Mouse (Mus musculus): ENCODE measurements around the gene Nploc4. TPM values are rescaled to one million over a fixed set of nuclear protein-coding genes. Genes with fewer than 3 reads are reported as not detected.
A peak's percentile ranks its signal among the peaks of the same experiment; 100 is the strongest.
"Not testable (repeated sequence)": the region's sequence is repeated elsewhere in the genome, so short reads cannot be mapped to it uniquely, and the experiment has no call there.

The Nploc4 gene
- total RNA-seq, 2 experiments from 2014 or later, result 67.8 to 71.3 TPM

DNA sequence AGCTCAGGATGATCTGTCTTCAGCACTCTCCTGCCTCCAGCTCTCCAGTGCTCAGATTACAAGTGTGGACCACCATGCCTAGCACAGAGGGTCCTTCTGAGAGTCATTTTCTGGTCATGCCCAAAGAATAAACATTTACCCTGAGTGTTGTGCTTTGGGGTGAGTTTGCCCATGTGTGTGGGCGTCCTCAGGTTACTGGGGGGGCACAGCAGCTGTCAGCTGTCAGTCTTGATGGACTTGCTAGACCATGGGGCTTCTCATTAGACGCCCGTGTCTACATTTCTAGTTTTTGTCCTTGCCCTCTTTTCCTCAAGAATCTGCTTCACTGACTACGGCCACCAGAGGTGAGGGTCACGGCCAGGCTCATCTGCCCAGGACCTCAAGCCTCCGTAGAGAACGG is 9.7 kb upstream of the Nploc4 start:
- intact Hi-C loops (cut with DNase I), result no loop called here

DNA sequence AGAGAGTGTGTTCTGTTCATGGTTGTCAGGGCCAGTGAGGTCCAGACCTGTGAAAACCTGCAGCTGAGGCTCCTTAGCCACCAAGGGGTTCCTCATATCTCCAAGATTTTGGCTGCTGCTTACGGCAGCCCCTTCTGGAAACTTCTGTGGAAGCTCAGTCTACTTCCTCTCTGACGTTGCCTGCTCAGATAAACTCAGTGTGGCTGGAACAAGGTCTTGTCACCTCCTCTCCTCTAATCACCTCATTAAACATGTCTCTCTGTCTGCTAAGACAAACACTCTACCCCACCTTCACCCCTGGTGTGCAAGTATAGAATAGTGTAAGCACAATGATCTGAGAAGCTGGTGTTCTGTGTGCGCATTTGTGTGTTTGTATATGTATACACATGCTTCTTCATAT is 8.0 kb upstream of the Nploc4 start:
- DNase-seq (ENCODE audit: low spot score in 2 of 2), result no peak
- intact Hi-C loops (cut with DNase I), result no loop called here

More for the DNA sequence above, 9.7 kb upstream of the Nploc4 start:
- DNase-seq (ENCODE audit: low spot score in 2 of 2), result no peak

DNA sequence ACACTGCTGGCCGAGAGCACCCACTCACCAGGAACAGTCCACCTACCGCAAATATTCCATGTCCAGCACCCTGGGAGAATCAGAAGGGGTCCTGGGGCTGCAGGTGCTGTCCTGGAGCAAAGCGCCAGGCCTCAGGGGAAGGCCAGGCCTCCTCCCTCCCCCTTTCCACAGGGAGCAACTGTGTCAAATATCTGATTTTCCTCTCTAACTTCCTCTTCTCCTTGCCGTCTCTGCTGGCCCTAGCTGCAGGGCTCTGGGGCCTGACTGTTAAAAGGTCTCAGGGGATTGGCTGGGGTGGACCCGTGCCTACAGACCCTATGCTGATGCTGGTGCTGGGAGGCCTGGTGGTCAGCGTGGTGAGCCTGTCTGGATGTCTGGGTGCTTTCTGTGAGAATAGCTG is 6.6 kb upstream of the Nploc4 start:
- intact Hi-C loops (cut with DNase I), result no loop called here
- DNase-seq (ENCODE audit: low spot score in 2 of 2), result no peak

DNA sequence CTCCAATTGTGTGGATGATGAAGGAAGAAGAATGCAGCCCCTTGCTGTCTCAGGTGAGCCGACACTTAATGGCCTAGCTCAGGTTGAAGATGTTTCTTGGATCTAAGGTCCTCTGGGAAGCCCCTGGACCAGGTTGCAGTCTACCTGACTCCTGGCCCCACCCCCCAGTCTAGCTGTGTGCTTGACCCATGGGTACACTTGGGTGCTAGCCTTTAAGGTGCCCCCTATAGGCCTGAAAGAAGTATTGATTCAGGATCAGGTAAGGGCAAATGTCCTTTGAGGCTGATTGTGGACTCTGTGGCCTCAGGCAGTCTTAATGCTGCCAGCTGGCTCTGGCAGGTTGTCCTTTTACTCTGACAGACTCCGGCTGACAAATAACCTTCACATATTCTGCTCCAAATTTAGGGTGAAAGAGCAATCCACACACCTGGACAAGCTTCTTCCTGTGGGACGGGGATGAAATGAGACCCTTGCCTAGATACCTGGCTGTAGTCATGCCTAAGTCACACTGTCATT is 5.3 kb upstream of the Nploc4 start:
- intact Hi-C loops (cut with DNase I), result no loop called here

DNA sequence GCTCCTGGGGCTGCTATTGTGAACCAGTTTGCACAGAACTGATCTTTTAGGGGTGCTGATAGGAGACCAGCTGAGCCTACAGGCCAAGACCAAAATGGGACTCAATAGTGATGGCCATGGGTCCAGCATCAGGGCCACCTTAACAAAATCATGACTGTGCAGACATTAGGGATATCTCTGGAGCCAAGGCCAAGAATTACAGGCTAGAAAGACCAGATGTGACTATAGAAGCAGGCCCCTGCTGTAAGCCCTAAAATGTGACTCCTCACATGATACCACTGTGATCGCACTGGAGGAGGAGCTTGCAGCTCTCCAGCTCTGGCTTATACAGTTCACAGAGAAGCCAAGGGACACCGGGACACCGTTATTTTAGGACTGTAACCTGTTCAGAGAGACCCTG is 4.8 kb upstream of the Nploc4 start, which contains the start of gene Tspan10:
TSS of gene Tspan10 (plus strand) at position 301 of the 400 bp plus-strand sequence.
- intact Hi-C loops (cut with DNase I), result no loop called here
- DNase-seq (ENCODE audit: low spot score in 2 of 2), result no peak

More for the DNA sequence above, 5.3 kb upstream of the Nploc4 start:
- no peak for DNase-seq (ENCODE audit: low spot score in 2 of 2)

DNA sequence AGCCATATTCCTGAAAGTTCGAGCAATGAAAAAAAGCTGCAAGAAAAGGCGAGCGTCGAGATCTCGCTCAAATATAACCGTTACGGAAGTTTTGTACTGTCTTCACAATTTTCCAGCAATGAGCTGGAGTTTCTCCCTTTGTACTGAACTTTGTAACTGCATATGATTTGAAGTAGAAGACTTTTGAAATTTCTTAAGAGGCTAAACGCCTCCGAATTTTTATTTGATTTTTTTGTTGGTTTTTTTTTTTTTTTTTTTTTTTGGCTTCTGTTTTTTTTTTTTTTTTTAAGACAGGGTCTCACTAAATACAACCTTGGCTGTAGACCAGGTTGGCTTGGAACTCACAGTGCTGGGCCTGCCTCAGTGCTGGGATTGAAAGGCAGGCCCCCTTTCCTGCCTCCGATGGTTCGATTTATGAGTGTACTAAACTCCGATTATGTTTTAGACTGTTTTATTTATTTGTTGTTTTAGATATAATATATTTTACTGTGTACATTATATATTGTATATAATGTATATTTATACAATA is 413 bp upstream of the Nploc4 start:
- intact Hi-C loops (cut with DNase I), result no loop called here
- no peak for DNase-seq (ENCODE audit: low spot score in 2 of 2)

DNA sequence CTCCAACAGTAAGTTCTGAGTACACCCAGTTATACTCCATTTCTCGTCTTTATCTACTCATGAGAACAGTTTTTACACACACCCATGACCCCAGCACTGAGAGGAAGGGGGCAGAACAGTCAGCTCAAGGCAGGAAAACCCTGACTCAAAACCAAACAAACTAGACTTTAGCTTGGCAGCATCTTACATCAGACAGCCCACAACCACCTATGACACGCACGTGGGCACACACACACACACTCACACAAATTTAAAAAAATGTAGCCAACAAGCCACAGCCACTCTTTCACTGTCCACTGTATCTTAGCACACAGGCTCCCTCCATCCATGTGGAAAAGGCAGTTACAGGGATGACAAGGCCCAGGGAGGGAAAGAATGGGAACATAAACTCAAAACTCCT is 10.8 kb downstream of the Nploc4 start:
- no peak for DNase-seq (ENCODE audit: low spot score in 2 of 2)
- intact Hi-C loops (cut with DNase I), result no loop called here

DNA sequence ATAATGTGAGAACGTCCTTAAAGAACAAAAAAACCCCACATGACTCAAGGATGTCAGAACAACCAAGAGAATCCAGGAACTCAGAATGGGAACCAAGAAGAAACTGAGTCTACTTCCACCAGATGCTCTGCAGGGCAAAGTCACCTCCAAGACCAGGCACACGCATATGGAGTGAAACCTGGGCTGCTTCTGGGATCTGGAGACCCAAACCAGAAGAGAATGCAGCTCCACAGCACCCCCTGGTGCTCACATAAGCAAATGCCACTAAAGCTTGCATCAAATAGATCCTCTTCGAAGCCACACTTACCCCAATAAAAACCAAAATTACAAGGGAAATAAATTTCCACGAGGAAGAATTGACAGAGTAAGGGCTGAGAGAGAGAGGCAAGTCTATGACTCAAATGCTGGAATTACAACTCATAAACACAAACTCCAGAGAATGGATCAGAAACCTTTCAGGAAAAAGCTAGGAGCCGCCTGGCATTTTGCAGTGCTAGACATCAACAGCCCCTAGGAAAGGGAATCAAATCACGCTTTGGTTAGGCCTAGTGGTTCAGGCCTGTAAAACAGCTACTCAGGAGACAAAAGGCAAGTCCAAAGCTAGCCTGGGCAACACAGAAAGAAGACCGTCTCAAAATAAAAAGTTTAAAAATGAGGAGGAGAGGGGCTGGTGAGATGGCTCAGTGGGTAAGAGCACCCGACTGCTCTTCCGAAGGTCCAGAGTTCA is 13.8 kb downstream of the Nploc4 start:
- peak; percentile 59 to 74 for DNase-seq (ENCODE audit: low spot score in 2 of 2)
- intact Hi-C loops (cut with DNase I), result no loop called here

DNA sequence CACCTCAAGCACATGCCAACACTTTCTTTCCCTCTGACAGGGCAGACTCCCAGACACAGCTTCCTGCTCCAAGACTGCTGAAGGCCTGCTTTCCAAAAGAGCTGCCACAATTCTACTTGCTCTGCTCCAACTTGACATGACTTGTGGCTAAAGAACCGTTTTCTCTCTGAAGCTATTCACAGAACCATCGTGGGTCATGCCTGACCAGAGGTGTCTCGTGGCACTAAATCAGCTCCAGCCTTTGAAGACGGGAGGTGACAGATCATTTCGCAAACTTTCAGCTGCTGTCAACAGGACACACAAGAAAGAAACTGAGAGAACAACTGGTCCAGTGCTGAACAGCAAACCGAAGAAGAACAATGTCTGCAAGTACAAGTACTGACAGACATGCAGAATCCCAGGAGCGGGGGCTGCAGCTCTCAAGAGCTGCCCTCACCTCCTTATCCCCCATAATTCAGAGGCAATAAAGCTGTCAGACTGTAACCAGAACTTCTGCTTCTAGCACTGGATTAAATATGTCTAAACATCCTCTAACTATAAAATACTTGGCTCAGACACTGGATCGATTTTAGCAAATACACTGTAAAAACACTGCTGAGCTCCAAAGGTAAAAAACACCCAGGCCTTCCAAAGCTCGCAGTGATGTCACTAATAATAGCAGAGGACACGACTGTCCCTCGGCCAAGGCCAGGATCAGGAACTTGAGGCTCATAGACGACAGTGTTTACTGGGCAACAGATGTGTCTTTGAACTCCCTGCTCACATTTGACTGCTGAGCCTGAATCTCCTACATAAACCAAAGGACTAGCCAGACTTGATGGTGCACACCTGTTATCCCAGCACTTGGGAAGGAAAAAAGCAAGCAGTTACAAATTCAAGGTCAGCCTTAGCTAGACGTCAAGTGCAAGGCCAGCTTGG is 14.6 kb downstream of the Nploc4 start:
- intact Hi-C loops (cut with DNase I), result no loop called here
- no peak for DNase-seq (ENCODE audit: low spot score in 2 of 2)

DNA sequence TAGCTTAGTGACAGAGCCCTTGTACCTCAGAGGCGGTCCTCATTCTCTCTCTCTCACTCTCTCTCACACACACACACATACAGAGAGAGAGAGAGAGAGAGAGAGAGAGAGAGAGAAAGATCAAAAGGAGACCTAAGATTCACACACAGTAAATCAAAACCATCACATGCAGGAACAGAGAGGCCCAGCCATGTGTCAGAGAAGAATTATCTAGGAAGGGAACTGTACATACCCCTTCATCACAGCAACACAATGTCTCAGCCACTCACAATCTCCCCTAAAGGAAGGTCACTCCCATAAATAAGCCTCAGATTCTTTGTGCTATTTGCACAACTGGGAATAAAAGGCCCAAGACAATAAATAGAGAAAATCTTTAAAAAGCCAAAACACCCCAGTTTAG is 18.9 kb downstream of the Nploc4 start:
- DNase-seq (ENCODE audit: low spot score in 2 of 2), result no peak
- intact Hi-C loops (cut with DNase I), result no loop called here

DNA sequence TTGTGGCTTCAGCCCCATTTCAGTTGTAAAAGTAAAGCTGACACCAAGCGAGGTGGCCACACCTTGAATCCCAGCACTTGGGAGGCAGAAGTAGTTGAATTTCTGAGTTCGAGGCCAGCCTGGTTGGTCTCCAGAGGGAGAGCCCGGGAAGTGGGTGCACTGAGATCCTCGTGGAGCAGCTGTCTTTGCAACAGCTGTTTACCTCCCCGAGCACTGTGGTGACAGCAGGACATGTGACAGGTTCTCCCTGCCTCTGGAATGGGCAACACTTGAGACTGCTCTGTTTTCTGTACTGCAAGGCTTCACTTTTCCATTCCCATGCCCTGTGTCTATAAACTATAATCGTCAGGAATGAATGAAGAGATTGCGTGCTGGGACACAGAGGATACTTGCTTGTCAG is 19.7 kb downstream of the Nploc4 start:
- intact Hi-C loops (cut with DNase I), result no loop called here
- DNase-seq (ENCODE audit: low spot score in 2 of 2), result no peak

DNA sequence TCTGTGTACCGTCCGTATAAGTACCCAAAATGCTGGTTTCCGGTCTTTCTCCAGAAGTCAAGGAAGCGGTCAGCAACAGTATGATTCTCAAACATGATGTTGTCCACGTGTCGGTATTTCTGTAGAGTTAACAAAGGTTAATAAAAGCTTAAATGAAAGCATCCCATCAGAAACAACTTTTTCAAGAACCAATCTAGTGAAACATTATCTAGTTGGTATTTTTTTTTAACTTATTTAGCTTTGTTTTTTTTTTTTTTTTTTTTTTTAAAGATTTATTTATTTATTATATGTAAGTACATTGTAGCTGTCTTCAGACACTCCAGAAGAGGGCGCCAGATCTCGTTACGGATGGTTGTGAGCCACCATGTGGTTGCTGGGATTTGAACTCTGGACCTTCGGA is 23.9 kb downstream of the Nploc4 start:
- DNase-seq (ENCODE audit: low spot score in 2 of 2), result not testable (repeated sequence)
- intact Hi-C loops (cut with DNase I), result loop anchor here (2.0 kb wide), 1 partner anchor 17 kb away; no protein-coding TSS in a partner anchor

DNA sequence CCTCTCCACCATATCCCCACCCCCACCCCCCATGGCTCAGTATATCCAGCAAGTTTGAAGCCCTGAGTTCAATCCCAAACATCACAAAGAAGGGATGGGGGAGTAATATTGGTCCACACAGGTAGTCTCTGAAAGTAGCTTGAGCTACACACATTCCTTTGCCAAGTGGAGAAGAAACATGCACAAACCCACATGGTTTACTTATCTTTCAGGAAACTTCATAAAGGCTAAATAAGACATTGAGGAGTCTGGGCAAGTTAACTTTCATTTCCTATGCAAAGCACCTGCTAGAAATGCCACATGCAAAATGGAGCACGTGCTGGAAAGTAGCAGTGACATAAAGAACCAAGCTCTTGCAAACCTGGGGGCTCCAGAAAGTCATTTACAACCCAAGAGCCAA is 31.1 kb downstream of the Nploc4 start:
- DNase-seq (ENCODE audit: low spot score in 2 of 2), result no peak
- intact Hi-C loops (cut with DNase I), result no loop called here

DNA sequence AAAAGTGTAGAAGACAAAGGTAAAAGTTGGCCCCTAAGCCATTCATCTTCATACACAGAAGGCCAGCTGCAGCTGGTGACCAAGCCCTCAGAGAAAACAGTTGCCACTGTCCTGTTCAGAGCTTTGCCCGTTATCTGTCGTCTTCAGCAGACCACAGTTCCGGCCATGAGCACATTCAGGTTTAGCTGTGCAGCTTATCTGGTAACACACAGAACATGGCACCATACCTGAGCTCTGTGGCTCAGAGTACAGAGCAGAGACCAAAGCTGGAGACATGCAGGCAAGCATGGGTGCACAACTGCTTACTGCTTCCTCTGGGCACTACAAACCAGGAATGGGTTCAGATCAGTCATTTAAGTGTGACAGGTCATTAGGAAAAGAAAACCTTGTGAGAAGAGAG is 31.6 kb downstream of the Nploc4 start:
- DNase-seq (ENCODE audit: low spot score in 2 of 2), result no peak
- intact Hi-C loops (cut with DNase I), result no loop called here

DNA sequence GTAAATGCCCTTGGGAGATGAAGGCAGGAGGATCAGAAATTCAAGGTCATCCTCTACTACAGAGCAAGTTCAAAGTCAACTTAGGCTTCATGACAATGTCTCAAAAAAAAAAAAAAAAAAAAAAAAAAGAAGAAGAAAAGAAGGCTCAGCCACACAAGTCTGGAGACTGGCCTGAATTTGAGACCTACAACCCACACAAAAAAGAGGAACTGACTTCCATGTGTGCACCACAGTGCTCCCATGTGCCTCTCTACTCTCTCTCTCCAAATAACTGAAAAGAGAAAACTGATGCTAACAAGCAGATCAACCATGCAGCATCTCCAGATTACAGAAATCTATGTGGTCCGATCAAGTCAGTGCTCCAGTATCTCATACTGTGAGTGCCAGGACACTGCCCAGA is 32.7 kb downstream of the Nploc4 start:
- intact Hi-C loops (cut with DNase I), result no loop called here
- no peak for DNase-seq (ENCODE audit: low spot score in 2 of 2)

DNA sequence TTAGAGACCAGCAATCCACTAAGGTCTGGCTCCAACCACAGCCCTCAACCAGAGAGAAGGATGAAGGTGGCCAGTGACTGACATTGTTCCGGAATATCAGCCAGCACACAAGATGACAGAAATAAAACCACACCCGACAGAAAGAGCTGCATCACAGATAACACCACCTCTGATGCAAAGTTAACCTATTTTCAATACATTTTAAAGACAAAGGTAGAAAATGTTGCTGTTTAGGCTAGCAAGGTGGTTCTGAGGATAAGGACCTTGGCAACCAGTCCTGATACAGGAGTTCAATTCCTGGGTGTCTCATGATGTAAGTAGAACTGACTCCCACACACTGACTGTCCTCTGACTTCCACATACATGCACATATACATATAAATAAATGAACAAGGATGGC is 38.2 kb downstream of the Nploc4 start:
- no peak for DNase-seq (ENCODE audit: low spot score in 2 of 2)
- intact Hi-C loops (cut with DNase I), result no loop called here

DNA sequence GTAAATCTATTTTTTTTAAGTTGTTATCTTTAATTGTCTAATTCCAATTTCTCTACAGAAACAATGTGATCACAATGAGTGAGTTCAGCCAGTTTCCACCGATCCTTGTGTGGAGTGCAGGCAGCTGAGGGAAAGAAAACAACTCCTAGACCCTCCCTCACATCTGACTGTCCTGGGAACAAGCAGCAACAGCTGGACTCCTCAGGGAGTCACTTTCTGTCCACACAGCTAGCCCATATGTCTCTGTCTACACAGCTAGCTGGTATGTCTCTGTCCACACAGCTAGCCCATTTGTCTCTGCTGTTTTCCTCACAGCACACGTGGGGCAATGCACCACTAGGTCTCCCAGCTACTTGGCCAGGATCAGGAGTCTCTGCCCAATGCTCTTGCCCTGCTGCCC is 39.9 kb downstream of the Nploc4 start:
- intact Hi-C loops (cut with DNase I), result no loop called here
- DNase-seq (ENCODE audit: low spot score in 2 of 2), result no peak

DNA sequence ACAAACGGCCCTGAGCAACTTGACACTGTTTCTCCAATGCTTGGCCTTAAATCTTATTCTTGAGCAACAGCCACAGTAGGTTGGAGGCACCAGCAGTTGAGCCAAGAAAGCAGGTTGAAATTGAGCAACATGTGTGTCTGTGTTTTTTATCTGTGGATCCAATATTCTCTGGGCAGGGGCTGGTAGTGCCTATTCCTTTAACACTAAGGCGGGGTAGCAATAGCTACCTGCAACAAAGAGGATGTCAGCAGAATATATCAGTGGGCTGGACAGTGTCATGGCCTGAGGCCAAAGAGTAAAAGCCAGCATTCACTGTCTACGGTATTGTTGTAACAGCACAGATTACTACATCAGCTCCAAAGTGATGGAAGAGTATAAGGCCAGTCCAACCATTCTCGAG is 41.8 kb downstream of the Nploc4 start:
- intact Hi-C loops (cut with DNase I), result no loop called here

DNA sequence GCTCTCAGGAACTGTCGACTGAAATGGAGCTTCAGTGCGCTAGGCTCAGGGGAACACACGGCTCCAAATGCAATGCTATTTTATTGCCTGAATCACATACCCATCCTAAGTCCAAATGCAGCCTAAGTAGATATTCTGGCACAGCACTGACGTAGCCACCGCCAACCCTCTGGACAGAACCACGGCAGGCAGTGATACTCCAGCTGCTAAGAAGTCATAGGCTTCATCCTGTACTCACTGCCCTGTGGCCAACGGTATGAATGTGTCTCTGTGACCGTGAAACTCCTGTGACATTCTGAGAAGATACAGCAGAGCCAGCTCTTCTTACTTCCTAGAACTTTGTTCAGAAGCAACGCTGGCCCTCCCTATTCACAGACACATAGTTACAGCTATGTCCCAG is 48.9 kb downstream of the Nploc4 start:
- no peak for DNase-seq (ENCODE audit: low spot score in 2 of 2)
- intact Hi-C loops (cut with DNase I), result no loop called here

More for the DNA sequence above, 41.8 kb downstream of the Nploc4 start:
- DNase-seq (ENCODE audit: low spot score in 2 of 2), result no peak

DNA sequence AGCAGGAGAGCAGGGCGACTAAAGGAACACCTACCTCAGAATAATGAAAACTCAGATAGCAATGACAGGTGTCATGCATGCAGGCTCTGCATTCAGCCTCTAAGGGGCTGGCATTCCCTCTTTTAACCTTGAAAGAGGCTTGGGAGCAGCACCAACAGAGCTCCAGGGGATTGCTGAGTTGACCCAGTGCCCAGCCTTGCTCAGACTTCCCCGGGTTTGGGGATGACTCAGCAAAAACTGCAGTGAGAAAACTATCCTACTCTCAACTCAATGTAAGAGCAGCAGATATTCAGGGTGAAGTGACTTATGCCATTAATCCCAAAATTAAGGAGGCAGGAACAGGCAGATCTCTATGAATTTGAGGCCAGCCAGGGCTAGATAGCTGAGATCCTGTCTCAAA is 50.4 kb downstream of the Nploc4 start:
- intact Hi-C loops (cut with DNase I), result no loop called here

More for the DNA sequence above, 50.4 kb downstream of the Nploc4 start:
- DNase-seq (ENCODE audit: low spot score in 2 of 2), result no peak

Measured in left cerebral cortex, postnatal 14 days (tissue).